Mouse (Mus musculus): ENCODE measurements around the gene Fstl3. TPM values are rescaled to one million over a fixed set of nuclear protein-coding genes. Genes with fewer than 3 reads are reported as not detected.

Gene Fstl3
- total and polyA plus RNA-seq, 2 experiments from 2014 or later: 2.1 to 2.8 TPM

DNA sequence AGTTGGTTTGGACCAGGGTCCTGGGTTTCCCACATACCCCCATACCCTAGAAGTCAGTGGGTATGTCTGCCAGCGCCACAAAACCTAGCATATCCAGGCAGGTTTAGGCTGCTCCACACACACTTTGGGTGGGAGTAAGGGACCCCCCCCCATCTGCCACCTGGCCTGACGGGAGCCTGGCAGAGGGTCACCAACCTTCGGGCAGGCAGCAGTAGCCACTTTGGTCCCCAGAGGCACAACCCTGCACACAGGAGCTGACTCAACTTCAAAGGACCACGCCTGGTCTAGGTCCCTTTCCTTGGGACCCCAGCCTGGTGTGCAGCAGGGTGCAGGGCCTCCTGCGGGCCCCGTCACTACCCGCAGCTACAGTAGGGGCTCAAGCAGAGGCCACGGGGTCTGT lies 43.2 kb downstream of the Fstl3 start:
- H3K36me3 ChIP-seq (ENCODE audit: insufficient read depth): peaks cover 44% of the 10 kb centered on the region
- ATAC-seq (no peak), DNase-seq (no peak)
- no peaks in the 10 kb centered on the region for H3K27me3 ChIP-seq (ENCODE audit: insufficient read depth, low read length)
- no peak for TF ChIP-seq CTCF (IDR thresholded peaks at IDR 0.05; ENCODE audit: low read depth)
- no peaks in the 10 kb centered on the region for H3K9me3 ChIP-seq (ENCODE audit: low read length)
- H3K4me2 ChIP-seq (ENCODE audit: low read depth): no peak overlapping the region
- no peak overlapping the region for H3K27ac ChIP-seq (ENCODE audit: low read depth, low read length)
- H3K4me1 ChIP-seq (ENCODE audit: insufficient read depth): no peaks in the 10 kb centered on the region
- no peak overlapping the region for H3K4me3 ChIP-seq (ENCODE audit: low read depth, low read length)
- no peak overlapping the region for H3K9ac ChIP-seq
- WGBS: 84% methylated on average over 8 of the region's 8 CpGs

DNA sequence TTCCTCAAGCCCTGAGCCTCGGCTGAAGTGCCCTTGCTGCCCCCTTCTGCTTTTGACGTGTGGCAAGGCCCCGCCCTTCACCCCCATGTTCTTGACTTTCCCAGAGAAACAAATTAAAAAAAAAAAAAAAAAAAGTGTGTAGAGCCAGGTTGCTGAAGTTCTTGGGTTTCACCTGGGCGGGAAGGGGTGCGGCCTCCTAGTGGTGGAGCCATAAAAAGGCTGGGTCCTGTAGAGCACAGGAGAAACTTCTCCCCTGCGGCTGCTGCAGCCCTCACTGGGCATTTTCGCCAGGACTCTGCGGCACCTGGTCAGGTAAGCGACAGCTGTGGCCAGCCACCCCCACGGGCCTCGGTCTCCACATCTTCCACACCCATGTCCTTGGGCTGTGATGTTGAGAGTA lies 43.7 kb downstream of the Fstl3 start, which contains the start of gene Misp:
Misp (plus strand) TSS at position 208 of the 400 bp plus-strand sequence.
- no peaks in the 10 kb centered on the region for H3K27me3 ChIP-seq (ENCODE audit: insufficient read depth, low read length)
- WGBS: 72% methylated on average over 11 of the region's 11 CpGs
- H3K4me1 ChIP-seq (ENCODE audit: insufficient read depth): no peaks in the 10 kb centered on the region
- no peak for DNase-seq
- H3K36me3 ChIP-seq (ENCODE audit: insufficient read depth): peaks cover 39% of the 10 kb centered on the region
- ATAC-seq: no peak
- no peak within 1 kb of the TSS for H3K4me2 ChIP-seq (ENCODE audit: low read depth)
- no peak for TF ChIP-seq CTCF (IDR thresholded peaks at IDR 0.05; ENCODE audit: low read depth)
- no peak within 1 kb of the TSS for H3K4me3 ChIP-seq (ENCODE audit: low read depth, low read length)
- no peaks in the 10 kb centered on the region for H3K9me3 ChIP-seq (ENCODE audit: low read length)
- H3K27ac ChIP-seq (ENCODE audit: low read depth, low read length): no peak within 1 kb of the TSS
- no peak within 1 kb of the TSS for H3K9ac ChIP-seq

DNA sequence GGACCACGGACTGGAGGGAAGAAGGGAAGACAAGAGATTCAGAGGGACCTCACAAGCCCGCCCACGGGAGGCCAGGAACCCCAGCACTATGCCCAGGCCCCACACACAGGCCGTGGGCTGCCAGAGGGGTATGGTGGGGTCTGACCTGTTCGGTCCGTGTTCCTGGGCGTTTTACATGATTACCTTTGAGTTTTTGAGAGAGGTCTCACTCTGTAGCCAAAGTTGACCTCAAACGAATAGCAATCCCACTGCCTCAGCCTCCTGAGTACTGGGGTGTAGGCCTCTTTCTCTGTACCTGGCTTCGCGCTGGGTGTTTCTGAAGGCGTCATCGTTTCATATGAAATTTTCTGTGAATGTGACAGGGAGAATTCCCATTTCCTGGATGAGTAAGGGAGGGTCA lies 44.7 kb downstream of the Fstl3 start:
- H3K9ac ChIP-seq: no peak overlapping the region
- H3K27ac ChIP-seq (ENCODE audit: low read depth, low read length): no peak overlapping the region
- H3K27me3 ChIP-seq (ENCODE audit: insufficient read depth, low read length): no peaks in the 10 kb centered on the region
- ATAC-seq: 0 out of 2 replicates have a peak, but pooled peaks have one; percentile 4
- DNase-seq: no peak
- no peaks in the 10 kb centered on the region for H3K9me3 ChIP-seq (ENCODE audit: low read length)
- H3K36me3 ChIP-seq (ENCODE audit: insufficient read depth): peaks cover 29% of the 10 kb centered on the region
- no peaks in the 10 kb centered on the region for H3K4me1 ChIP-seq (ENCODE audit: insufficient read depth)
- no peak overlapping the region for H3K4me2 ChIP-seq (ENCODE audit: low read depth)
- no peak for TF ChIP-seq CTCF (IDR thresholded peaks at IDR 0.05; ENCODE audit: low read depth)
- no peak overlapping the region for H3K4me3 ChIP-seq (ENCODE audit: low read depth, low read length)
- 93% methylated on average over 12 of the region's 12 CpGs for WGBS

DNA sequence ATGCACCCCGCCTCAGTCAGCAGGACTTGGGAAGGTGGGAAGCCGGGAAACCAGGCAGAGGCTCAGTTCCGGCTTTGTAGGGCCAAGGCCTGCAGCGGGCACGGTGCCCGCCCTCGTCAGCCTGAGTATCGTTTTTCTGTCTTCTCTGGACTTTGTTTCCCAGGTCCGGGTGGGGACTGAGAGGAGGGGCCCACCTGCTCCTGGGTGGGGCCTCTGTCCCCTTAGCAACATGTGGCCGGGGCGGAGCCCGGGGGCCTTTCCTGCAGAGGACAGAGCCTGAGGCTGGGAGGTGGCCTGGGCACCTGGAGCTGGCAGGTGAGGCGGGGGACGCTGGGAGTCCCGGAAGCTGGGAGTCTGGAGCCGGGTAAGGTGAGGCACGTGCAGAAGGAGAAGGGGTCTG lies 45.3 kb downstream of the Fstl3 start:
- no peak for TF ChIP-seq CTCF (IDR thresholded peaks at IDR 0.05; ENCODE audit: low read depth)
- ATAC-seq (no peak), DNase-seq (no peak)
- peaks cover 25% of the 10 kb centered on the region for H3K36me3 ChIP-seq (ENCODE audit: insufficient read depth)
- H3K4me3 ChIP-seq (ENCODE audit: low read depth, low read length): no peak overlapping the region
- no peaks in the 10 kb centered on the region for H3K4me1 ChIP-seq (ENCODE audit: insufficient read depth)
- no peak overlapping the region for H3K27ac ChIP-seq (ENCODE audit: low read depth, low read length)
- H3K4me2 ChIP-seq (ENCODE audit: low read depth): no peak overlapping the region
- no peaks in the 10 kb centered on the region for H3K27me3 ChIP-seq (ENCODE audit: insufficient read depth, low read length)
- H3K9me3 ChIP-seq (ENCODE audit: low read length): no peaks in the 10 kb centered on the region
- no peak overlapping the region for H3K9ac ChIP-seq
- WGBS: 38% methylated on average over 17 of the region's 17 CpGs

DNA sequence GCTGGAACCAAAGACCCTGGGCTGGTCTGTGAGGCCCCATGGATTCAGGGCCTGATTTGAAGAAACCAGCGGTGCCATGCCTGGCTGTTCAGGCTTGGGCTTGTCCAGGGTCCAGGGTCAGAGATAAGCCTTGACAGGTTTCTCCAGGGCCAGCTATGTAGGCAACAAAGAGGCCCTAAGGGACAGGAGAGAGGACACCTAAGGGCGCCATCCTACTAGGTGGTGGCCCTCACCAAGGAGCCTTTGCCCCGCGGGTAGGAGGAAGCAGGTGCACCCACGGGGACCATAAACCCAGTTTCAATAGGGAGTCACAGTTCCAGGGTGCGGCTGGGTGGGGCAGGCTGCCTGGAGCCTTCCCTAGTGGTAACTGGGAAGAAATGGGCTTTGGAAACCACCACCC lies 45.9 kb downstream of the Fstl3 start:
- H3K4me3 ChIP-seq (ENCODE audit: low read depth, low read length): no peak overlapping the region
- H3K4me1 ChIP-seq (ENCODE audit: insufficient read depth): no peaks in the 10 kb centered on the region
- H3K9me3 ChIP-seq (ENCODE audit: low read length): no peaks in the 10 kb centered on the region
- DNase-seq (no peak), ATAC-seq (no peak)
- TF ChIP-seq CTCF (IDR thresholded peaks at IDR 0.05; ENCODE audit: low read depth): no peak
- H3K27ac ChIP-seq (ENCODE audit: low read depth, low read length): no peak overlapping the region
- WGBS: 83% methylated on average over 6 of the region's 6 CpGs
- H3K27me3 ChIP-seq (ENCODE audit: insufficient read depth, low read length): no peaks in the 10 kb centered on the region
- no peak overlapping the region for H3K4me2 ChIP-seq (ENCODE audit: low read depth)
- H3K36me3 ChIP-seq (ENCODE audit: insufficient read depth): peaks cover 25% of the 10 kb centered on the region
- H3K9ac ChIP-seq: no peak overlapping the region

GRCm38 (mm10) chr10:79824413-79824812 lies 47.3 kb downstream of the Fstl3 start:
- Histone ChIP-seq H3K4me2 (ENCODE audit: low read depth) (no peak overlapping the region), H3K36me3 (ENCODE audit: insufficient read depth) (peaks cover 12% of the 10 kb centered on the region), H3K9me3 (ENCODE audit: low read length) (no peaks in the 10 kb centered on the region), H3K27me3 (ENCODE audit: insufficient read depth, low read length) (no peaks in the 10 kb centered on the region), H3K4me3 (ENCODE audit: low read depth, low read length) (no peak overlapping the region), H3K27ac (ENCODE audit: low read depth, low read length) (no peak overlapping the region), H3K9ac (no peak overlapping the region), H3K4me1 (ENCODE audit: insufficient read depth) (no peaks in the 10 kb centered on the region)
- ATAC-seq: no peak
- DNase-seq: no peak
- WGBS: 73% methylated on average over 6 of the region's 6 CpGs
- no peak for TF ChIP-seq CTCF (IDR thresholded peaks at IDR 0.05; ENCODE audit: low read depth)

GRCm38 (mm10) chr10:79831583-79831982 lies 54.5 kb downstream of the Fstl3 start:
- WGBS: 76% methylated on average over 3 of the region's 3 CpGs
- H3K9ac ChIP-seq: no peak overlapping the region
- H3K36me3 ChIP-seq (ENCODE audit: insufficient read depth): no peaks in the 10 kb centered on the region
- no peak overlapping the region for H3K4me2 ChIP-seq (ENCODE audit: low read depth)
- H3K4me1 ChIP-seq (ENCODE audit: insufficient read depth): no peaks in the 10 kb centered on the region
- no peaks in the 10 kb centered on the region for H3K9me3 ChIP-seq (ENCODE audit: low read length)
- H3K27me3 ChIP-seq (ENCODE audit: insufficient read depth, low read length): no peaks in the 10 kb centered on the region
- H3K27ac ChIP-seq (ENCODE audit: low read depth, low read length): no peak overlapping the region
- DNase-seq: no peak
- ATAC-seq: no peak
- no peak for TF ChIP-seq CTCF (IDR thresholded peaks at IDR 0.05; ENCODE audit: low read depth)
- H3K4me3 ChIP-seq (ENCODE audit: low read depth, low read length): no peak overlapping the region

Other genes with a start within 250 kb of the Fstl3 start
Only the 30 nearest of the 34 such genes appear.
- gene Theg, start 189.9 kb upstream of the Fstl3 start, total RNA-seq (2014; rRNA removed): not detected in 2 replicates
- gene Theg, start 189.9 kb upstream of the Fstl3 start, polyA plus RNA-seq (2015; fragmentation: Nextera tagmentation; extraction: Ambion mirVana): not detected in 2 replicates
- gene C2cd4c, start 163.2 kb upstream of the Fstl3 start, total RNA-seq (2014; rRNA removed): 22.2 and 26.7 TPM in 2 replicates
- 0.65 and 0.69 TPM in 2 replicates for gene C2cd4c, start 163.2 kb upstream of the Fstl3 start, polyA plus RNA-seq (2015; fragmentation: Nextera tagmentation; extraction: Ambion mirVana)
- gene Shc2, start 139.4 kb upstream of the Fstl3 start, total RNA-seq (2014; rRNA removed): 45.3 and 54.7 TPM in 2 replicates
- gene Shc2, start 139.4 kb upstream of the Fstl3 start, polyA plus RNA-seq (2015; fragmentation: Nextera tagmentation; extraction: Ambion mirVana): 11.3 and 16.9 TPM in 2 replicates
- 0.38 and 0.52 TPM in 2 replicates for gene Odf3l2, start 131.5 kb upstream of the Fstl3 start, total RNA-seq (2014; rRNA removed)
- gene Odf3l2, start 131.5 kb upstream of the Fstl3 start, polyA plus RNA-seq (2015; fragmentation: Nextera tagmentation; extraction: Ambion mirVana): 0.44 and 0.81 TPM in 2 replicates
- gene Madcam1, start 112.7 kb upstream of the Fstl3 start, total RNA-seq (2014; rRNA removed): 0.38 and 0.95 TPM in 2 replicates
- gene Madcam1, start 112.7 kb upstream of the Fstl3 start, polyA plus RNA-seq (2015; fragmentation: Nextera tagmentation; extraction: Ambion mirVana): 0.67 and 0.70 TPM in 2 replicates
- gene Tpgs1, start 107.9 kb upstream of the Fstl3 start, total RNA-seq (2014; rRNA removed): 64.2 and 91.5 TPM in 2 replicates
- gene Tpgs1, start 107.9 kb upstream of the Fstl3 start, polyA plus RNA-seq (2015; fragmentation: Nextera tagmentation; extraction: Ambion mirVana): 128 and 148 TPM in 2 replicates
- gene Cdc34, start 95.1 kb upstream of the Fstl3 start, total RNA-seq (2014; rRNA removed): 61.9 and 69.9 TPM in 2 replicates
- gene Cdc34, start 95.1 kb upstream of the Fstl3 start, polyA plus RNA-seq (2015; fragmentation: Nextera tagmentation; extraction: Ambion mirVana): 67.9 and 76.5 TPM in 2 replicates
- gene Gzmm, start 88.3 kb upstream of the Fstl3 start, total RNA-seq (2014; rRNA removed): 2.5 and 3.3 TPM in 2 replicates
- gene Gzmm, start 88.3 kb upstream of the Fstl3 start, polyA plus RNA-seq (2015; fragmentation: Nextera tagmentation; extraction: Ambion mirVana): 1.1 and 1.3 TPM in 2 replicates
- gene Bsg, start 72.8 kb upstream of the Fstl3 start, total RNA-seq (2014; rRNA removed): 960 and 1,112 TPM in 2 replicates
- gene Bsg, start 72.8 kb upstream of the Fstl3 start, polyA plus RNA-seq (2015; fragmentation: Nextera tagmentation; extraction: Ambion mirVana): 1,015 and 1,046 TPM in 2 replicates
- gene Hcn2, start 60.6 kb upstream of the Fstl3 start, total RNA-seq (2014; rRNA removed): 28.0 and 34.5 TPM in 2 replicates
- gene Hcn2, start 60.6 kb upstream of the Fstl3 start, polyA plus RNA-seq (2015; fragmentation: Nextera tagmentation; extraction: Ambion mirVana): 3.6 and 4.7 TPM in 2 replicates
- 27.8 and 34.9 TPM in 2 replicates for gene Polrmt, start 30.7 kb upstream of the Fstl3 start, total RNA-seq (2014; rRNA removed)
- 27.3 and 30.2 TPM in 2 replicates for gene Polrmt, start 30.7 kb upstream of the Fstl3 start, polyA plus RNA-seq (2015; fragmentation: Nextera tagmentation; extraction: Ambion mirVana)
- 0.62 and 1.0 TPM in 2 replicates for gene Fgf22, start 22.2 kb upstream of the Fstl3 start, total RNA-seq (2014; rRNA removed)
- gene Fgf22, start 22.2 kb upstream of the Fstl3 start, polyA plus RNA-seq (2015; fragmentation: Nextera tagmentation; extraction: Ambion mirVana): 0.99 and 1.7 TPM in 2 replicates
- gene Rnf126, start 10.3 kb upstream of the Fstl3 start, total RNA-seq (2014; rRNA removed): 54.1 and 88.3 TPM in 2 replicates
- gene Rnf126, start 10.3 kb upstream of the Fstl3 start, polyA plus RNA-seq (2015; fragmentation: Nextera tagmentation; extraction: Ambion mirVana): 131 and 143 TPM in 2 replicates
- gene Prss57, start 13.7 kb downstream of the Fstl3 start, total RNA-seq (2014; rRNA removed): 0.31 TPM in 1 of 2 replicates, not detected in the other
- 0.35 and 0.67 TPM in 2 replicates for gene Prss57, start 13.7 kb downstream of the Fstl3 start, polyA plus RNA-seq (2015; fragmentation: Nextera tagmentation; extraction: Ambion mirVana)
- gene Palm, start 16.3 kb downstream of the Fstl3 start, total RNA-seq (2014; rRNA removed): 154 and 178 TPM in 2 replicates
- 351 and 365 TPM in 2 replicates for gene Palm, start 16.3 kb downstream of the Fstl3 start, polyA plus RNA-seq (2015; fragmentation: Nextera tagmentation; extraction: Ambion mirVana)
- gene Misp, start 43.7 kb downstream of the Fstl3 start, total RNA-seq (2014; rRNA removed): 0.24 and 0.77 TPM in 2 replicates
- gene Misp, start 43.7 kb downstream of the Fstl3 start, polyA plus RNA-seq (2015; fragmentation: Nextera tagmentation; extraction: Ambion mirVana): 0.09 and 0.41 TPM in 2 replicates
- 92.9 and 97.3 TPM in 2 replicates for gene Ptbp1, start 77.2 kb downstream of the Fstl3 start, total RNA-seq (2014; rRNA removed)
- 53.7 and 55.7 TPM in 2 replicates for gene Ptbp1, start 77.2 kb downstream of the Fstl3 start, polyA plus RNA-seq (2015; fragmentation: Nextera tagmentation; extraction: Ambion mirVana)
- 4.9 and 7.8 TPM in 2 replicates for gene Prtn3, start 97.2 kb downstream of the Fstl3 start, total RNA-seq (2014; rRNA removed)
- 14.9 and 15.4 TPM in 2 replicates for gene Prtn3, start 97.2 kb downstream of the Fstl3 start, polyA plus RNA-seq (2015; fragmentation: Nextera tagmentation; extraction: Ambion mirVana)
- 427 and 473 TPM in 2 replicates for gene Plppr3, start 97.4 kb downstream of the Fstl3 start, total RNA-seq (2014; rRNA removed)
- 309 and 328 TPM in 2 replicates for gene Plppr3, start 97.4 kb downstream of the Fstl3 start, polyA plus RNA-seq (2015; fragmentation: Nextera tagmentation; extraction: Ambion mirVana)
- gene Elane, start 109.0 kb downstream of the Fstl3 start, total RNA-seq (2014; rRNA removed): not detected in 2 replicates
- 0.15 TPM in 1 of 2 replicates, not detected in the other for gene Elane, start 109.0 kb downstream of the Fstl3 start, polyA plus RNA-seq (2015; fragmentation: Nextera tagmentation; extraction: Ambion mirVana)
- gene Cfd, start 113.6 kb downstream of the Fstl3 start, total RNA-seq (2014; rRNA removed): not detected in 2 replicates
- not detected in 2 replicates for gene Cfd, start 113.6 kb downstream of the Fstl3 start, polyA plus RNA-seq (2015; fragmentation: Nextera tagmentation; extraction: Ambion mirVana)
- gene Med16, start 131.7 kb downstream of the Fstl3 start, total RNA-seq (2014; rRNA removed): 47.0 and 60.9 TPM in 2 replicates
- gene Med16, start 131.7 kb downstream of the Fstl3 start, polyA plus RNA-seq (2015; fragmentation: Nextera tagmentation; extraction: Ambion mirVana): 46.1 and 56.0 TPM in 2 replicates
- gene Gm26602, start 133.6 kb downstream of the Fstl3 start, total RNA-seq (2014; rRNA removed): not detected in 2 replicates
- 34.4 and 39.2 TPM in 2 replicates for gene Gm26602, start 133.6 kb downstream of the Fstl3 start, polyA plus RNA-seq (2015; fragmentation: Nextera tagmentation; extraction: Ambion mirVana)
- 4.2 and 5.4 TPM in 2 replicates for gene Kiss1r, start 139.7 kb downstream of the Fstl3 start, total RNA-seq (2014; rRNA removed)
- gene Kiss1r, start 139.7 kb downstream of the Fstl3 start, polyA plus RNA-seq (2015; fragmentation: Nextera tagmentation; extraction: Ambion mirVana): 3.4 and 3.6 TPM in 2 replicates
- gene R3hdm4, start 143.9 kb downstream of the Fstl3 start, total RNA-seq (2014; rRNA removed): 117 and 129 TPM in 2 replicates
- 282 and 333 TPM in 2 replicates for gene R3hdm4, start 143.9 kb downstream of the Fstl3 start, polyA plus RNA-seq (2015; fragmentation: Nextera tagmentation; extraction: Ambion mirVana)
- 7.1 and 7.9 TPM in 2 replicates for gene Arid3a, start 149.8 kb downstream of the Fstl3 start, total RNA-seq (2014; rRNA removed)
- gene Arid3a, start 149.8 kb downstream of the Fstl3 start, polyA plus RNA-seq (2015; fragmentation: Nextera tagmentation; extraction: Ambion mirVana): 1.0 and 2.1 TPM in 2 replicates
- gene Wdr18, start 182.9 kb downstream of the Fstl3 start, total RNA-seq (2014; rRNA removed): 58.2 and 84.6 TPM in 2 replicates
- gene Wdr18, start 182.9 kb downstream of the Fstl3 start, polyA plus RNA-seq (2015; fragmentation: Nextera tagmentation; extraction: Ambion mirVana): 91.9 and 107 TPM in 2 replicates
- gene Grin3b, start 193.4 kb downstream of the Fstl3 start, total RNA-seq (2014; rRNA removed): 0.14 and 0.15 TPM in 2 replicates
- 0.09 and 0.18 TPM in 2 replicates for gene Grin3b, start 193.4 kb downstream of the Fstl3 start, polyA plus RNA-seq (2015; fragmentation: Nextera tagmentation; extraction: Ambion mirVana)
- gene Tmem259, start 207.1 kb downstream of the Fstl3 start, total RNA-seq (2014; rRNA removed): 109 and 129 TPM in 2 replicates
- 25.6 and 26.5 TPM in 2 replicates for gene Tmem259, start 207.1 kb downstream of the Fstl3 start, polyA plus RNA-seq (2015; fragmentation: Nextera tagmentation; extraction: Ambion mirVana)
- 19.5 and 28.2 TPM in 2 replicates for gene Cnn2, start 211.3 kb downstream of the Fstl3 start, total RNA-seq (2014; rRNA removed)
- 15.7 and 17.0 TPM in 2 replicates for gene Cnn2, start 211.3 kb downstream of the Fstl3 start, polyA plus RNA-seq (2015; fragmentation: Nextera tagmentation; extraction: Ambion mirVana)

Measured in forebrain, postnatal 0 days (tissue).